Mouse (Mus musculus) layer of hippocampus, postnatal 36 days (tissue): ENCODE measurements around the gene Vps13d. TPM values are rescaled to one million over a fixed set of nuclear protein-coding genes. Genes with fewer than 3 reads are reported as not detected.

Experiments used
- DNase-seq, 2 experiments: peaks; one replicate each; pipeline ENCODE4 v3.0.0; 2022
- total RNA-seq, 2 experiments: library from RNA; stranded (reverse); gene quantifications; 2 replicates each; pipeline ENCODE4 v1.2.3; 2021

Gene Vps13d
- total RNA-seq, 2 experiments from 2014 or later, result 66.2 to 71.8 TPM

GRCm38 (mm10) chr4:144972948-144973720 lies 221.7 kb downstream of the Vps13d start:
- DNase-seq, result peak; percentile 34 to 40

- no peak for DNase-seq
These were observed 223.8 kb downstream of the Vps13d start for GRCm38 (mm10) chr4:144971048-144971447.

GRCm38 (mm10) chr4:144969030-144969429 lies 225.8 kb downstream of the Vps13d start:
- no peak for DNase-seq

- no peak for DNase-seq
These were observed 226.4 kb downstream of the Vps13d start for GRCm38 (mm10) chr4:144968371-144968770.

- DNase-seq, result no peak
These were observed 229.6 kb downstream of the Vps13d start for GRCm38 (mm10) chr4:144965255-144965654.

- DNase-seq, result no peak
These were observed 233.1 kb downstream of the Vps13d start for GRCm38 (mm10) chr4:144961696-144962095.

- DNase-seq, result no peak
These were observed 233.6 kb downstream of the Vps13d start for GRCm38 (mm10) chr4:144961232-144961631.

- DNase-seq, result no peak
These were observed 234.5 kb downstream of the Vps13d start for GRCm38 (mm10) chr4:144960188-144960904.

GRCm38 (mm10) chr4:144957721-144958120 lies 237.1 kb downstream of the Vps13d start:
- DNase-seq, result no peak

- DNase-seq, result no peak
These were observed 237.6 kb downstream of the Vps13d start for GRCm38 (mm10) chr4:144957186-144957585.

- DNase-seq, result no peak
These were observed 238.5 kb downstream of the Vps13d start for GRCm38 (mm10) chr4:144956293-144956692.

- no peak for DNase-seq
These were observed 238.9 kb downstream of the Vps13d start for GRCm38 (mm10) chr4:144955863-144956262.

- no peak for DNase-seq
These were observed 241.4 kb downstream of the Vps13d start for GRCm38 (mm10) chr4:144953421-144953820.

- no peak for DNase-seq
These were observed 242.9 kb downstream of the Vps13d start for GRCm38 (mm10) chr4:144951859-144952258.

GRCm38 (mm10) chr4:144950883-144951282 lies 243.9 kb downstream of the Vps13d start:
- DNase-seq, result no peak

- no peak for DNase-seq
These were observed 244.5 kb downstream of the Vps13d start for GRCm38 (mm10) chr4:144950327-144950711.

GRCm38 (mm10) chr4:144949441-144950326 lies 245.1 kb downstream of the Vps13d start:
- peak in 1 of 2 experiments; percentile 22 for DNase-seq

- no peak for DNase-seq
These were observed 246.9 kb downstream of the Vps13d start for GRCm38 (mm10) chr4:144947738-144948390.

GRCm38 (mm10) chr4:144943273-144943672 lies 251.5 kb downstream of the Vps13d start:
- DNase-seq, result no peak

- no peak for DNase-seq
These were observed 252.4 kb downstream of the Vps13d start for GRCm38 (mm10) chr4:144942433-144942832.

GRCm38 (mm10) chr4:144940796-144941462 lies 253.9 kb downstream of the Vps13d start:
- no peak for DNase-seq
